Mouse (Mus musculus) liver, embryonic 13.5 days (tissue): ENCODE measurements around the gene Art2b. TPM values are rescaled to one million over a fixed set of nuclear protein-coding genes. Genes with fewer than 3 reads are reported as not detected.
"Not testable (repeated sequence)": the region's sequence is repeated elsewhere in the genome, so short reads cannot be mapped to it uniquely, and the experiment has no call there.

Source experiments
- ATAC-seq: fragments of 200-750 bp; cut with Nextera tagmentation; 2 replicates; pipeline ENCODE4 v1.8.0; 2017; ENCODE audit warnings: low read depth, mild to moderate bottlenecking, moderate number of reproducible peaks, moderate library complexity
- DNase-seq: peaks from one replicate; pipeline ENCODE4 v3.0.0; 2022
- H3K27ac ChIP-seq: fragments of 300-500 bp; sonication (generic); 2 replicates; pipeline ENCODE4 v1.5.1; 2015; ENCODE audit warnings: moderate library complexity, mild to moderate bottlenecking, inconsistent platforms
- H3K27me3 ChIP-seq: fragments of 300-500 bp; sonication (generic); 2 replicates; pipeline ENCODE4 v1.6.1; 2015; ENCODE audit warnings: mild to moderate bottlenecking, inconsistent platforms
- H3K36me3 ChIP-seq: fragments of 300-500 bp; sonication (generic); 2 replicates; pipeline ENCODE4 v1.6.1; 2015; ENCODE audit warnings: mild to moderate bottlenecking, inconsistent platforms
- H3K4me1 ChIP-seq: fragments of 300-500 bp; sonication (generic); replicated peaks from 2 replicates; pipeline ENCODE4 v1.6.1; 2015; ENCODE audit warnings: inconsistent platforms
- H3K4me2 ChIP-seq: fragments of 300-500 bp; sonication (generic); 2 replicates; pipeline ENCODE4 v1.6.1; 2015; ENCODE audit warnings: inconsistent platforms, mild to moderate bottlenecking, moderate library complexity
- H3K4me3 ChIP-seq: fragments of 300-500 bp; sonication (generic); replicated peaks from 2 replicates; pipeline ENCODE4 v1.5.1; 2015; ENCODE audit warnings: mild to moderate bottlenecking, inconsistent platforms
- H3K9ac ChIP-seq: fragments of 300-500 bp; sonication (generic); 2 replicates; pipeline ENCODE4 v1.6.1; 2015; ENCODE audit warnings: mild to moderate bottlenecking, inconsistent platforms
- H3K9me3 ChIP-seq: fragments of 300-500 bp; sonication (generic); replicated peaks from 2 replicates; pipeline ENCODE4 v1.6.1; 2016; ENCODE audit warnings: inconsistent platforms
- WGBS: fragments of 180-500 bp; shearing (Covaris S2); methylation state at CpG from one replicate; pipeline ENCODE4 v1.1.7; 2015; ENCODE audit not compliant: insufficient replicate concordance; 5-methylcytosine and 5-hydroxymethylcytosine counted together
- polyA plus RNA-seq: library from polyadenylated mRNA; unstranded; fragments of >200 nt; fragmentation: Nextera tagmentation; extraction: Ambion mirVana; gene quantifications from 2 replicates; pipeline ENCODE4 v1.2.1, GENCODE M21; 2015

Gene Art2b
- 0.07 TPM in 1 of 2 replicates, not detected in the other for polyA plus RNA-seq

DNA sequence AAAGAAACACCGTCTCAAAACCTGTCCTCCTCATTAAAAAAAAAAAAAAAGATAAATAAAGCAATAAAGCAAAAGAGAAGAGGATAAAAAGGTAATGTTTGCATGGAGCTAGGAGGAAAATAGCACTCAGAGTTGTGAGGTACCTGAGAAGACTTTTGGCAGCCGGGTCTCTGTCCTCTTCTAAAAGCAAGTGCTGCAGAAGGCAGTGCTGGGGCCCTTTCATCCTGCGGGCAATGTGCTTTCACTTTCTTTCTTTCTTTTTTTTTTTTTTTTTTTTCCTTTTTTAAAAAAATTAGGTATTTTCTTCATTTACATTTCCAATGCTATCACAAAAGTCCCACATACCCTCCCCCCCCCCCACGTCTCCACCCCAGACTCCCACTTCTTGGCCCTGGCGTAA, at the start of gene Art2b:
Art2b (minus strand) TSS at position 193 of the 400 bp plus-strand sequence.
- WGBS = 61% methylated on average over 5 of the region's 5 CpGs
- no peak for DNase-seq
- Histone ChIP-seq H3K4me3 (no peak within 1 kb of the TSS), H3K9me3 (no peaks in the 10 kb centered on the region), H3K36me3 (no peaks in the 10 kb centered on the region), H3K4me1 (no peaks in the 10 kb centered on the region), H3K27ac (no peak within 1 kb of the TSS), H3K9ac (no peak within 1 kb of the TSS), H3K4me2 (no peak within 1 kb of the TSS), H3K27me3 (no peaks in the 10 kb centered on the region)
- no peak for ATAC-seq

DNA sequence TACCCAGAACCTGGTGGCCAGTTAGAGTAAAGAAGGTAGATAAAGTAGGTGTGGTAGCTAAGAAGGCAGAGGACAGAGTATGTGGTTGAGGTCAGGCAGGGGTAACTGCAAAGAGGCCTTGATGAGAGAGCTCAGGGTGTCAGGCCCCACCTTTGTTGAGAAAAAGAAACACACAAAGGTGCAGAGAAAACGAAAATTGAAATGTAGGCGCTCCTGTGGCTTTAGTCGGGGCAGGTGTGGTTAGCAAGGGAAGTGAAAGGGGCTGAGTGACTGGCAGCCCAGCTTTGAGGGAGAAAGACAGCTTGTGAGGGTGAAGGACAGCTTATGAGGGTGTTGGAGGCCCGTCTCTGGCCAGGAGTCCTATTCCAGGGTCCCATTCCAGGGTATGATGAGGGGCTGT, 49.1 kb upstream of the Art2b start:
- WGBS = 62% methylated on average over 4 of the region's 4 CpGs
- Histone ChIP-seq H3K9ac (no peak overlapping the region), H3K4me2 (no peak overlapping the region), H3K4me3 (no peak overlapping the region), H3K4me1 (no peaks in the 10 kb centered on the region), H3K27me3 (no peaks in the 10 kb centered on the region), H3K9me3 (no peaks in the 10 kb centered on the region), H3K27ac (no peak overlapping the region), H3K36me3 (no peaks in the 10 kb centered on the region)
- ATAC-seq (no peak), DNase-seq (no peak)

DNA sequence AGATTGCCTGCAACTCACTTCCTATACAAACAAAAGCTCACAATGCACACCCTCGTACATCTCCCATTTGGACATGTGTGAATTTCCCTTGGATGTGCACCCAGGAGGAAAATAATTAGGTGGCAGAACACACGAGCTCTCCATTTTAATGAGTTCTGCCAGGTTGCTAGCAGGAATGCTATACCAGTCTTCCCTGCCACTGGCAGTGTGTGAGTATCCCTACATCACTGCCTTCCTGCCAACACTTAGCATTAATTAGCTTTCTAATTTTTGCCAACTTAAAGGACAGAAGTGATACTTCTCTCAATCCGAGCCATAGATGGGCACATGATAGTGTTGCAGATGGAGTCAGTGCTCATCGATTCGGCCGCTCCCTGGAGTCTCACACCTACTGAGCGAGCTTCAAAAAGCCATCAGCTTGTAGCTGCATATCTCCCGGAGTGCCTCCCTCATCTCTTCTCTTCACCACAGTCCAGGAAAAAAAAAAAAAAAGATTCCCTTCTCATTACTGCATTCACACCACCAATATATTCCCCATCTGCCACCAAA, 48.3 kb upstream of the Art2b start:
- Histone ChIP-seq H3K9ac (no peak overlapping the region), H3K4me1 (no peaks in the 10 kb centered on the region), H3K27ac (no peak overlapping the region), H3K9me3 (no peaks in the 10 kb centered on the region), H3K4me3 (no peak overlapping the region), H3K27me3 (no peaks in the 10 kb centered on the region), H3K36me3 (no peaks in the 10 kb centered on the region), H3K4me2 (no peak overlapping the region)
- 62% methylated on average over 8 of the region's 8 CpGs for WGBS
- ATAC-seq (no peak), DNase-seq (no peak)

DNA sequence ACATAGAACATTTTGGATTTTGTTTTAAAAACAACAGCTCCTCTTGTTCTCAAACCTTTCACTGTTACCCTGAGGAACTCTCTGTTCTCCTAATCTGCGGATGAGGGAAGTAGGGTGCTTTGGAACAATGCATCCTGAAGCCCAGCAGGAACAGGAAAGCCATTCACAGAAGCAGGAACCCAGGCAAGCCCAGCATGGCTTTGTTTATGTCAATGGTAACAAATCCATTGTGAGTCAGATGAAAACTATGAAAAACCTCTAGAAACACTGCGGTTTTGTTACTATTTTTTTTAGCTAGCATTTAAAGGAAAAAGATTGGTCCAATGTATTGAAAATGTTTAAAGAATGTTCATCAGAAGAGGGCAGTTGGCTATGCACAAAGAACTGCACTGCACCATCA, 43.1 kb upstream of the Art2b start:
- no peaks in the 10 kb centered on the region for H3K9me3 ChIP-seq
- ATAC-seq (no peak), DNase-seq (no peak)
- no peaks in the 10 kb centered on the region for H3K4me1 ChIP-seq
- H3K27ac ChIP-seq = no peak overlapping the region
- WGBS = 24% methylated on average over 2 of the region's 2 CpGs
- H3K9ac ChIP-seq = no peak overlapping the region
- H3K36me3 ChIP-seq = no peaks in the 10 kb centered on the region
- no peak overlapping the region for H3K4me2 ChIP-seq
- H3K4me3 ChIP-seq = no peak overlapping the region
- no peaks in the 10 kb centered on the region for H3K27me3 ChIP-seq

DNA sequence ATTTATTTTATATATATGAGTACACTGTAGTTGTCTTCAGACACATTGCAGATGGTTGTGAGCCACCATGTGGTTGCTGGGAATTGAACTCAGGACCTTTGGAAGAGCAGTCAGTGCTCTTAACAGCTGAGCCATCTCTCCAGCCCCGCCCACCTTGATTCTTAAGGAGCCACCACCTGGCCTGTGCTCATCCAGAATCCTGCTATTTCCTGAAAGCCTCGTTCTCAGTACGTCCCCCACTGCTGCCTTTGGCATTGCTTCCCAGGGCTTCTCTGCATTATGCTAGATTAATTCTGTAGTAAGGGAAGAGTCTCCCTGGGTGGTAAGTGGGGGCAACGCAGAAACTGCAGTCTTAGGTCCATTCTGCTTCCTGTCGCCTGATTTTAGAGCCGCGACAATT, 41.8 kb upstream of the Art2b start:
- not testable (repeated sequence) for H3K27me3 ChIP-seq, H3K4me1 ChIP-seq, H3K36me3 ChIP-seq, ATAC-seq, H3K9ac ChIP-seq, H3K9me3 ChIP-seq, H3K27ac ChIP-seq, H3K4me2 ChIP-seq, H3K4me3 ChIP-seq, DNase-seq
- 55% methylated on average over 7 of the region's 7 CpGs for WGBS

DNA sequence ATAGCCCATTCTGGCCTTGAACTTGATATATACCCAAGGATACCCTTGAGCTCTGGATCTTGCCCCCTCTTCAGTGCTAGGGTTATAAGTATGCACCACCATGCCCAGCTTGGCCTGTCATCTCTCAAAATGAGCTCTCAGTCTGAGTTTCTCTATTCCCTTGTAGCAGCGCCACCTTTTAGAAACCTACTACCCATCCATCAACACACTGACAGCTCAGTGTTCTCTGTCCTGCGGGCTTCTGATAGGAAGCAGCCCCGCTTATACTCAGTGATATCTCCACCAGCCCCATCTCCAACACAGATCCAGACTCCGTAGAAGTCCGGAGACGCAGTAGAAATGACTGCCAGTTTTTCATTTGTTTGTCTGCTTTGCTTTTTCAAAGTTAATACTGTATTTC, 38.9 kb upstream of the Art2b start:
- Histone ChIP-seq H3K27me3 (peaks cover 5% of the 10 kb centered on the region; the same call in 1 of the 2 replicates), H3K27ac (no peak overlapping the region), H3K4me1 (peaks cover 4% of the 10 kb centered on the region; the same call in 1 of the 2 replicates), H3K9me3 (no peaks in the 10 kb centered on the region), H3K4me2 (no peak overlapping the region), H3K9ac (no peak overlapping the region), H3K36me3 (no peaks in the 10 kb centered on the region), H3K4me3 (no peak overlapping the region)
- ATAC-seq (no peak), DNase-seq (no peak)
- WGBS = 29% methylated on average over 6 of the region's 6 CpGs

DNA sequence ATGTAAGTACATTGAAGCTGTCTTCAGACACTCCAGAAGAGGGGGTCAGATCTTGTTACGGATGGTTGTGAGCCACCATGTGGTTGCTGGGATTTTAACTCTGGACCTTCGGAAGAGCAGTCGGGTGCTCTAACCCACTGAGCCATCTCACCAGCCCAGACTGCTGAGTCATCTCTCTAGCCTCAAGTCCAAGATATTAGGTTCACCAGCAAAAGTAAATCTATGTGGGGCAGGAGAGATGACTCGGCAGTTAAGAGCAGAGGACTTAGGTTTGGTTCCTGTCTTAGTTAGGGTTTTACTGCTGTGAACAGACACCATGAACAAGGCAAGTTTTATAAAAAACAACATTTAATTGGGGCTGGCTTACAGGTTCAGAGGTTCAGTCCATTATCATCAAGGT, 36.5 kb upstream of the Art2b start:
- not testable (repeated sequence) for H3K9ac ChIP-seq, H3K27me3 ChIP-seq, H3K27ac ChIP-seq, H3K4me1 ChIP-seq, H3K4me2 ChIP-seq, H3K4me3 ChIP-seq, H3K36me3 ChIP-seq, DNase-seq, H3K9me3 ChIP-seq
- WGBS = 39% methylated on average over 4 of the region's 4 CpGs
- ATAC-seq = 0 out of 2 replicates have a peak, but pooled peaks have one; percentile 36

DNA sequence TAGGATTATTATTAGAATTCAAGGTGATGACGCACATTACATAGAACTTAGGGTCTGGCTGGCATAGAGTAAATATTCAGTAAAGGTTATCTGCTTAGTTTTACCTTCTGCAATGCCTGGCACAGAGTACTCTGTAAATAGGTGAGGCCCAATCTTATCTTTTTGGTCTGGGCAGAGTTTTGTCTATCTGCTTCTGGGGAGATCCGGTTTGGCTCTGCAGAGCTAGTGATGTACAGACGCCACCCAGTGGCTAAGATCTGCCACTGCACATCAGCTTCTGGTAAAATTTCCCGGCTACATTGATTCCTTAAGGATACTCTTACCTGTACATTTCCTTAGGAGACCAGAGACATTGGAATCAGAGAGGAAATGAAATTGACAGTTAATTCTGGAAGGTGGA, 35.0 kb upstream of the Art2b start:
- ATAC-seq = no peak
- H3K27me3 ChIP-seq = peaks cover 5% of the 10 kb centered on the region; the same call in 1 of the 2 replicates
- H3K4me2 ChIP-seq = no peak overlapping the region
- DNase-seq = peak; percentile 4
- no peak overlapping the region for H3K4me3 ChIP-seq
- 30% methylated on average over 4 of the region's 4 CpGs for WGBS
- H3K9ac ChIP-seq = no peak overlapping the region
- no peaks in the 10 kb centered on the region for H3K36me3 ChIP-seq
- peaks cover 4% of the 10 kb centered on the region; the same call in 1 of the 2 replicates for H3K4me1 ChIP-seq
- H3K27ac ChIP-seq = no peak overlapping the region
- H3K9me3 ChIP-seq = no peaks in the 10 kb centered on the region

DNA sequence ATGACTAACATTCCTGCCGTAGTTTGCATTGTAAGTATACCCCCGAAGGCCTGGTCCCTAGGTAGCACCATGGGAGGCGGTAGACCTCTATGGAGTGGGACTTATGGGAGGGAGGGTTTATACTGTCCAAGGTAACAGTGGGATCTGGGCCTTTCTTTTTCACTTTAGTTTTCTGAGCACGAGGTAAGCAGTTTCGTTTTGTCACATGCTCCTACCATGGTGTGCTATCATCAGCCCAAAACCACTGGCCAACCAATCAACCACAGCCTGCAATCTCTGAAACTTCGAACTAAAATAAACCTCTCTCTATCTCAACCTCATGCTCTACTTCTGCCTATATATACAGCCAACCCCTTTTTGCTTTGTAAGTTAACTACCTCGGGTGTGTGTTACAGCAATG, 32.9 kb upstream of the Art2b start:
- no peaks in the 10 kb centered on the region for H3K36me3 ChIP-seq
- ATAC-seq (no peak), DNase-seq (no peak)
- H3K27ac ChIP-seq = no peak overlapping the region
- peaks cover 4% of the 10 kb centered on the region; the same call in 1 of the 2 replicates for H3K4me1 ChIP-seq
- H3K9ac ChIP-seq = no peak overlapping the region
- H3K4me2 ChIP-seq = no peak overlapping the region
- H3K27me3 ChIP-seq = peaks cover 5% of the 10 kb centered on the region; the same call in 1 of the 2 replicates
- H3K9me3 ChIP-seq = no peaks in the 10 kb centered on the region
- WGBS = 58% methylated on average over 7 of the region's 7 CpGs
- no peak overlapping the region for H3K4me3 ChIP-seq

DNA sequence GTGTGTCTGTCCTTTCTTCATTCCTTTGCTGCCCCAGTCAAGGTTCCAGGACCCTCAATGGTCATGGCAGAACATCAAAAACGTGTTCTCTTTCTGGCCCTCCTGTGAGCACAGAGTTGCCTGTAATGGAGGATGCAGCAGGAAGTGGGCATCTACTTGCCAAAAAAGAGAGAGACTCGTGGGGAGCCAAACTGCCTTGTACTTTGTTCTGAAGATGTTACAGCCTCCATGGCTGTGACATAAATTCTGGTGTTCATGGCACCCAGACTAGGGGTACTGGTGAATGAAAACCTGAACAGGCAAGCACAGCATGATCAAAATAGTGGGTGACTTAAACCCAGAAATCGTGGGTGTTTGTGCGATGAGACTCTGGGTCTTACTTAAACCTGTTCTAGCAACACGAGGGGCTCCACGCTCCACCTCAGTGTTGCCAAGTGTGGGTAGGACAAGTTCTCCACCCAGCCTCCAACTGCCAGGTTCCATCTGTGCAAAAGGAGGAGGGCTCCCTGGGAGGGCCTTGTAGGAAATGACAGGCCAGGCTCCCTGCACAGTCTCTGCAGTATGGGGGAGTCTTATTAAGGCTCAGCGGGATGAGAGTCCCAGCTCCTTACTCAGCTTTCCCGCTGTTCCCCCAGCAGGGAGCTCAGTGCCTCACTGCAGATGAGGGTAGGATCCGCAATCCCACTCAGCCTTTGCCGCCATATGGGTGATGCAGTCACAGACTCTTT, 32.2 kb upstream of the Art2b start:
- 57% methylated on average over 10 of the region's 10 CpGs for WGBS
- Histone ChIP-seq H3K27ac (no peak overlapping the region), H3K9me3 (no peaks in the 10 kb centered on the region), H3K9ac (no peak overlapping the region), H3K4me3 (no peak overlapping the region), H3K4me2 (no peak overlapping the region), H3K4me1 (no peaks in the 10 kb centered on the region), H3K27me3 (no peaks in the 10 kb centered on the region), H3K36me3 (no peaks in the 10 kb centered on the region)
- DNase-seq (no peak), ATAC-seq (no peak)

DNA sequence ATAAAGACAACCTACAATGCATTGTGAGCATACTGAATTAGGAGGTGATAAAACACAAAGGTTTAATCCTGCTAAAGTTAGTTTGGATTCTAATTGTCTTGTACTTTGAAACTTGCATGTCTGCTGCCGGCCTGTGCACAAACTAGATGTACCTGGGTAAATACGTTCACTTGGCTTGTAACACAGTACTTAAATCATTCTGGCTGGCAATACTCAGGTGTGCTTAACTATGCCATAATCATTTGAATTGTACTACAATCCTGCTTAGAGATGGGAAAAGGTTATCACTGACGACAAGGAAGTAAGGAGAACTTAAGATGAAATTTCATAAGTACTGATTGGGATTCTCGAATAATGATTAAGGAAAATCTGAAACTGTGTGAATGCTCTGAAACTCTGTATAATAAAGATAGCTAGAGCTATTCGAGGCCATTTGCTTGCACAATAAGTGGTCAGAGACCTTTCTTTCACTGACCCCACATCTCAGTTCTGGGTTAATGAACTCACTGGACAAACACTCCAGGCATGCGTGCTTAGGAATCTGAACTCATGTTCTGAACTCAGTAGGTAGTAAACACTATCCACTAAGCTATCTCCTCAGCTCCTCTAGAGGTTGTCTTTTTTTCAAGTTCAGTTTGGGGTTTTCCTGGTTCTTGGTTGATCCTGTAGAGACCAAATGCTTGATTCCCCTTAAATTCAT, 30.9 kb upstream of the Art2b start:
- Histone ChIP-seq H3K27me3 (no peaks in the 10 kb centered on the region), H3K4me1 (no peaks in the 10 kb centered on the region), H3K36me3 (no peaks in the 10 kb centered on the region), H3K4me2 (no peak overlapping the region), H3K9me3 (no peaks in the 10 kb centered on the region), H3K27ac (no peak overlapping the region), H3K4me3 (no peak overlapping the region), H3K9ac (no peak overlapping the region)
- ATAC-seq = no peak
- DNase-seq = no peak
- WGBS = 57% methylated on average over 6 of the region's 6 CpGs
